Mouse (Mus musculus) hindbrain, embryonic 13.5 days (tissue): ENCODE measurements around the gene Nfic. TPM values are rescaled to one million over a fixed set of nuclear protein-coding genes. Genes with fewer than 3 reads are reported as not detected.
A peak's percentile ranks its signal among the peaks of the same experiment; 100 is the strongest.

Experiments
- ATAC-seq: fragments of 200-750 bp; cut with Nextera tagmentation; 2 replicates; pipeline ENCODE4 v1.8.0; 2017; ENCODE audit warnings: moderate TSS enrichment; ENCODE audit not compliant: low FRiP score
- H3K27ac ChIP-seq: fragments of 300-500 bp; sonication (generic); 2 replicates; pipeline ENCODE4 v1.5.1; 2015; ENCODE audit warnings: inconsistent platforms, mild to moderate bottlenecking, moderate library complexity
- H3K27me3 ChIP-seq: fragments of 300-500 bp; sonication (generic); 2 replicates; pipeline ENCODE4 v1.6.1; 2015; ENCODE audit warnings: mild to moderate bottlenecking, inconsistent platforms
- H3K36me3 ChIP-seq: fragments of 300-500 bp; sonication (generic); 2 replicates; pipeline ENCODE4 v1.6.1; 2015; ENCODE audit warnings: mild to moderate bottlenecking, inconsistent platforms
- H3K4me1 ChIP-seq: fragments of 300-500 bp; sonication (generic); replicated peaks from 2 replicates; pipeline ENCODE4 v1.6.1; 2015; ENCODE audit warnings: inconsistent platforms
- H3K4me2 ChIP-seq: fragments of 300-500 bp; sonication (generic); 2 replicates; pipeline ENCODE4 v1.6.1; 2015; ENCODE audit warnings: inconsistent platforms, mild to moderate bottlenecking, moderate library complexity
- H3K4me3 ChIP-seq: fragments of 300-500 bp; sonication (generic); 2 replicates; pipeline ENCODE4 v1.5.1; 2015; ENCODE audit warnings: mild to moderate bottlenecking, inconsistent platforms
- H3K9ac ChIP-seq: fragments of 300-500 bp; sonication (generic); 2 replicates; pipeline ENCODE4 v1.6.1; 2015; ENCODE audit warnings: mild to moderate bottlenecking, inconsistent platforms
- H3K9me3 ChIP-seq: fragments of 300-500 bp; sonication (generic); 2 replicates; pipeline ENCODE4 v1.6.1; 2016; ENCODE audit warnings: inconsistent platforms
- WGBS: fragments of 180-500 bp; shearing (Covaris S2); methylation state at CpG from one replicate; pipeline ENCODE4 v1.1.7; 2015; 5-methylcytosine and 5-hydroxymethylcytosine counted together
- polyA plus RNA-seq: library from polyadenylated mRNA; unstranded; fragments of >200 nt; fragmentation: Nextera tagmentation; extraction: Ambion mirVana; gene quantifications from 2 replicates; pipeline ENCODE4 v1.2.1, GENCODE M21; 2015

The Nfic gene
- polyA plus RNA-seq, 1 experiment from 2014 or later, result 21.3 TPM

DNA sequence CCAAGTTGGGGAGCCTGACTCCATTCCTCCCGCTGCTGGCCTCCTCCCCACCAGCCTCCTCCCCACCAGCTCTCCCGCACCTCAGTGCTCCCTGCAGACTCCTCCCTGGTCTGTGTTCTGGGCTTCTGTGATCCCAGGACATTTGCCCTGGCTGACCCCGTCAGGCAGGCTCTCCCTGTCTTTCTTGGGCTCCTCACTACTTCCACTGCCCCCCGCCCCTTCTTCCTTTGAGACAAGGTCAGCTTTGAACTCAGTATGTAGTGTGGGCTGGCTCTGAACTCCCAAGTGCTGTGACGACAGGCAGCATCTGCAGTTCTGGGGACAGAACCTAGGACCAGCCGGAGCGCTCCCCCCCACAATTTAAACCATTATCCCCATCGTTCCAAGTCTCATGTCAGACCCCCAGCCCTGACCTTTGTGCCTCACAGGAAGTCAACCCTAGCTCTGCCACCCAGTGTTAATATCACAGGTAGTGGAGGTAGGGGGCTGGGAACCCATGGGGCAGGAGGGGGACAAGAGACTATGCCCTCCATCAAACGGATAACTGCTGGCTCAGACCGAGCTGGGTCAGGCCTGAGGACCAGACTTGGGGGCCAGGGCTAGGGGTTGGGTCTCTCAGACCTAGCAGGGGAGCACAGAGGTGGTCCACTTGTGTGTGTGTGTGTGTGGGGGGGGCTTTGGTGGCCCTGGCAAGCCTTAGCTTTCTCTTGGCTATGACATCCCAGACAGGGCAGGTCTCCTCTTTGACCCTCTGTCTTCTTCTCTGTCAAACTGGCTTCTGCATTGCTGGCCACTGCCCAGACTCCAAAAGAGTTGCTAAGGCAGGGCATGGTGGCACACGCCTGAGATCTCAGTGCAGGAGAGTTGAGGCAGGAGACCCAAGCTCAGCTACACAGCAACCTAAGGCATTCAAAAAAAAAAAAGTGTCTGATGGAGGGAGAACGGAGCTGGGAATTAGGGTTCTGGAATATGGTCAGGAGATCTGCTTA is 37.9 kb downstream of the Nfic start:
- Histone ChIP-seq H3K36me3 (peaks cover 16% of the 10 kb centered on the region), H3K4me1 (peaks cover 65% of the 10 kb centered on the region), H3K27ac (peak overlapping the region; percentile 74), H3K9ac (peak overlapping the region; percentile 68), H3K4me2 (peak overlapping the region; percentile 49), H3K9me3 (no peaks in the 10 kb centered on the region), H3K4me3 (peak overlapping the region; percentile 27), H3K27me3 (0 out of 2 replicates have a peak, but pooled peaks cover 12% of the 10 kb centered on the region)
- WGBS, result 47% methylated on average over 12 of the region's 12 CpGs
- ATAC-seq, result peak; percentile 4; the same call in 1 of the 2 replicates

DNA sequence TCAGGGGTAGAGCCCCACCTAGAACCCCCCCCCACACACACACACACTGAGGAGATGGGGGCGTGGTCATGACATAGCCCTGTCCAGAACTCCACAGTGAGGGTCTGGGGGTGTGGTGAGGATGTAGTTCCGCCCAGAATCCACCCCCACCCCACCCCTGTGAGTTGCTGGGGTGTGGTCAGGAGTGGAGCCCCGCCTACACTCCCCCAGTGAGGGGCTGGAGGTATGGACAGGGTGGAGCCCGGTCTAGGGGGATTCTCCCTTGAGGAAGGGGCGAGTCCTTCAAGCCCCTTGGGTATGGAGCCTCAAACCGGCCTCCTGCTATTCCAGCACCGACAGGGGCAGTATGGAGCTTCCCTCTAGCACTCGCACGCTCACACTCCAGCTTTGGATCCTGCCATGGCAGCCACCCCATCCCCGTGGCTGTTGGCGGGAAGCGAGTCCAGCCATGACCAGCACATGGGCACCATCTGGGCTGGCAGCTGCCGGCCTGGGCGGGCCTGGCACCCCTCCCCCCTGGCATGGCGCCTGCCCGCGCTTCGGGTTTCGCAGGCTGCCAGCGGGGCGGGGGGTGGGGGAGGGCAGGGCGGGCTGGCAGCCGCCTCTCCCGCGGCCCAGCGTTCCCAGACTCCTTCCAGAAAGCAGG is 38.7 kb downstream of the Nfic start:
- H3K36me3 ChIP-seq, result peaks cover 20% of the 10 kb centered on the region
- H3K4me2 ChIP-seq, result peak overlapping the region; percentile 49
- 0 out of 2 replicates have a peak, but pooled peaks cover 8% of the 10 kb centered on the region for H3K27me3 ChIP-seq
- H3K4me1 ChIP-seq, result peaks cover 74% of the 10 kb centered on the region
- peak overlapping the region; percentile 27 for H3K4me3 ChIP-seq
- H3K9ac ChIP-seq, result peak overlapping the region; percentile 68
- WGBS, result 2% methylated on average over 15 of the region's 26 CpGs
- H3K27ac ChIP-seq, result peak overlapping the region; percentile 74
- no peaks in the 10 kb centered on the region for H3K9me3 ChIP-seq
- peak; percentile 61 for ATAC-seq

DNA sequence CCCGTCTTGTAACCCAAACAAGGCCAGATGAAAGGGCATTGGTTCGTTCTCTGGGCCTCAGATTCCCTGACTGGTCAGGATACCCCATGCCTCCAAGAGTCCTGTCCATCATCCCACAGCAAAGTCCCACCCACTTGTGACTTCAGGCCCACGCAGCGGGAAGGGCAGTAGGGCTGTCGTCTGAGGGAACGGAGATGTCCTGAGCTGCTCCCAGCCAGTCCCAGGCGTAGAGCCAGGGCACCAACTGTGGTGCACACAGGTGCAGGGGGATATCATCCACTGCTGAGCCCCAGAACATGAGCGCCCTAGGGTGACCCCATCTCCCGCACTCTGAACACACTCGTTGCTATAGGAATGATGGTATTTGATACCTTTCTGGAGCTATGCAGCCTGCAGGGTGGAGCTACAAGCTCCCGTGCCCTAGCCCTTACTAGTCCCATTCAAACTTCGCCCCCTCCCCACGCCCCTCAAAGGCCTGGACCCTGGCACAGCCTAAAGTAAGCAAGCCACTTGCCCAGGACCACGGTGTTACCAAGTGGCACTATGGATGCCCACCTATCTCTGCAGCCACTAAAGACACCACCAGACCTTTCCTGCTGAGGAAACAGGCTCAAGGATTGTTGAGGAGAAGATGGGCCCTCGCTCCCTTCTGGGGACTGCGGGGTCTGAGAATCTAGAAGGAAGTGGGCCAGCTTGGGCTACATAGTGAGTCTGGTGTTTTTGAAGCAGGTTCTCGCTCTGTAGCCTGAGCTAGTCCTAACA is 39.7 kb downstream of the Nfic start:
- WGBS, result 66% methylated on average over 17 of the region's 17 CpGs
- H3K9ac ChIP-seq, result no peak overlapping the region; the same call in 1 of the 2 replicates
- ATAC-seq, result no peak
- peak overlapping the region; percentile 32 for H3K27ac ChIP-seq
- H3K4me3 ChIP-seq, result no peak overlapping the region
- H3K9me3 ChIP-seq, result no peaks in the 10 kb centered on the region
- H3K4me1 ChIP-seq, result peaks cover 83% of the 10 kb centered on the region
- peaks cover 20% of the 10 kb centered on the region for H3K36me3 ChIP-seq
- H3K4me2 ChIP-seq, result no peak overlapping the region
- 0 out of 2 replicates have a peak, but pooled peaks cover 8% of the 10 kb centered on the region for H3K27me3 ChIP-seq

GRCm38 (mm10) chr10:81415146-81415545 is 40.3 kb downstream of the Nfic start:
- H3K4me1 ChIP-seq, result peaks cover 89% of the 10 kb centered on the region
- 0 out of 2 replicates have a peak, but pooled peaks cover 8% of the 10 kb centered on the region for H3K27me3 ChIP-seq
- no peak overlapping the region for H3K4me3 ChIP-seq
- ATAC-seq, result no peak
- H3K27ac ChIP-seq, result peak overlapping the region; percentile 15; the same call in 1 of the 2 replicates
- WGBS, result 82% methylated on average over 5 of the region's 5 CpGs
- H3K9me3 ChIP-seq, result no peaks in the 10 kb centered on the region
- H3K36me3 ChIP-seq, result peaks cover 15% of the 10 kb centered on the region
- no peak overlapping the region; the same call in 1 of the 2 replicates for H3K9ac ChIP-seq
- H3K4me2 ChIP-seq, result no peak overlapping the region

DNA sequence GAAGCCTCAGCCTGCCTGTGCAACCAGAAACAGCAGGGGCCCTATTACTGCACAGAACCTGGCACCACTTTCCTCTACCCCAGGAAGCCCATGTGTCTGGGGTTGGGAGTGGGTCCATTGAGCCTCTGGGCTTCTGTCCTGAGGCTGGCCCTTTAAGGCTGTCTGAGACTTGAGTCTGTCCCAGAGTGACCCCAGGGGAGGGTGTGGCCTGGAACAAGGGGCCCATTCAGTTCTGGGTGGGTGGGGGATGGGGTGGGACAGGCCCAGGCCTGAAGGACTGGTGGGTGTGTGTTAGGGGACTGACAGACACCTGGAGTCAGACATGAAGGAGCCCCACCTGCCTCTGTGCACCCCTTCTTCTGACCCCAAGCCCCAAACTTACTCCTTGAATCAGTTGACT is 40.8 kb downstream of the Nfic start:
- H3K27me3 ChIP-seq, result 0 out of 2 replicates have a peak, but pooled peaks cover 8% of the 10 kb centered on the region
- no peak for ATAC-seq
- peaks cover 94% of the 10 kb centered on the region for H3K4me1 ChIP-seq
- peak overlapping the region; percentile 56; the same call in 1 of the 2 replicates for H3K9ac ChIP-seq
- no peak overlapping the region; the same call in 1 of the 2 replicates for H3K4me2 ChIP-seq
- H3K27ac ChIP-seq, result no peak overlapping the region
- no peaks in the 10 kb centered on the region for H3K9me3 ChIP-seq
- peaks cover 11% of the 10 kb centered on the region for H3K36me3 ChIP-seq
- no peak overlapping the region for H3K4me3 ChIP-seq

GRCm38 (mm10) chr10:81413310-81414261 is 41.8 kb downstream of the Nfic start:
- ATAC-seq, result no peak
- peaks cover 99% of the 10 kb centered on the region for H3K4me1 ChIP-seq
- H3K4me3 ChIP-seq, result no peak overlapping the region
- peaks cover 11% of the 10 kb centered on the region for H3K36me3 ChIP-seq
- H3K9me3 ChIP-seq, result no peaks in the 10 kb centered on the region
- WGBS, result 24% methylated on average over 26 of the region's 26 CpGs
- no peak overlapping the region for H3K27ac ChIP-seq
- peak overlapping the region; percentile 56; the same call in 1 of the 2 replicates for H3K9ac ChIP-seq
- peak overlapping the region; percentile 36 for H3K4me2 ChIP-seq
- peaks cover 15% of the 10 kb centered on the region for H3K27me3 ChIP-seq

GRCm38 (mm10) chr10:81412586-81413309 is 42.7 kb downstream of the Nfic start:
- Histone ChIP-seq H3K9ac (no peak overlapping the region), H3K36me3 (peaks cover 19% of the 10 kb centered on the region), H3K4me1 (peaks cover 99% of the 10 kb centered on the region), H3K27me3 (peaks cover 21% of the 10 kb centered on the region), H3K9me3 (no peaks in the 10 kb centered on the region), H3K4me3 (no peak overlapping the region), H3K27ac (peak overlapping the region; percentile 77), H3K4me2 (no peak overlapping the region)
- no peak for ATAC-seq
- 79% methylated on average over 16 of the region's 16 CpGs for WGBS

- Histone ChIP-seq H3K9ac (peak overlapping the region; percentile 10; the same call in 1 of the 2 replicates), H3K36me3 (peaks cover 28% of the 10 kb centered on the region), H3K27ac (peak overlapping the region; percentile 77), H3K27me3 (peaks cover 26% of the 10 kb centered on the region), H3K4me2 (peak overlapping the region; percentile 13; the same call in 1 of the 2 replicates), H3K9me3 (no peaks in the 10 kb centered on the region), H3K4me1 (peaks cover 99% of the 10 kb centered on the region), H3K4me3 (no peak overlapping the region)
- 0 out of 2 replicates have a peak, but pooled peaks have one; percentile 4 for ATAC-seq
- 55% methylated on average over 18 of the region's 18 CpGs for WGBS
These were observed 43.7 kb downstream of the Nfic start for GRCm38 (mm10) chr10:81411471-81412400.

DNA sequence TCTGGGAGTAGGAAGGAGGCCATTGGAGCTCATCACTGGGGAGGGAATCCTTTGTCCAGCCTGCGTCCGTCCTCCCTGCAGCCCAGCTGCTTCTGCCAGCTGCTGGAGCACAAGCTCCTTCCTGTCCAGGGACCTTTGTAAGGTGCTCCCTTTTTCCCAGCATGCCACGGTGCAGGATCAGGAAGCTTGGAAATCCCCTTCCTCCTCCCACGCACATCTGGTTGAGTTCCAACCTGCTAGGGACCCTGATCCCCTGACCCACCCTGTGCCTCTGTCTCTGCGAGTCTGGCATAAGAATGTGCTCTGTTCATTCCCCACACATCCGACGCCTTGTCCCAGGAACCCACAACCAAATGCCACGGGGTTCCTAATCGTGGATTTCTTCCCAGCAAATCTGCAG is 44.5 kb downstream of the Nfic start:
- Histone ChIP-seq H3K4me3 (no peak overlapping the region), H3K27ac (peak overlapping the region; percentile 77), H3K27me3 (peaks cover 34% of the 10 kb centered on the region), H3K4me1 (peaks cover 99% of the 10 kb centered on the region), H3K4me2 (no peak overlapping the region), H3K9me3 (no peaks in the 10 kb centered on the region), H3K9ac (no peak overlapping the region), H3K36me3 (peaks cover 36% of the 10 kb centered on the region)
- ATAC-seq, result no peak
- 74% methylated on average over 9 of the region's 9 CpGs for WGBS
